Mouse (Mus musculus) hindbrain, embryonic 16.5 days (tissue): ENCODE measurements around the gene Gmcl1. TPM values are rescaled to one million over a fixed set of nuclear protein-coding genes. Genes with fewer than 3 reads are reported as not detected.

Experiments
- ATAC-seq: fragments of 200-750 bp; cut with Nextera tagmentation; 2 replicates; pipeline ENCODE4 v1.8.0; 2017; ENCODE audit warnings: moderate TSS enrichment, moderate library complexity
- H3K27ac ChIP-seq: fragments of 300-500 bp; sonication (generic); 2 replicates; pipeline ENCODE4 v1.5.1; 2014; ENCODE audit warnings: low read depth, mild to moderate bottlenecking, control low read depth, low read length, moderate library complexity
- H3K27me3 ChIP-seq: fragments of 300-500 bp; sonication (generic); replicated peaks from 2 replicates; pipeline ENCODE4 v1.6.1; 2014; ENCODE audit warnings: low read length; ENCODE audit not compliant: control insufficient read depth, insufficient read depth
- H3K36me3 ChIP-seq: fragments of 300-500 bp; sonication (generic); 2 replicates; pipeline ENCODE4 v1.6.1; 2014; ENCODE audit warnings: mild to moderate bottlenecking, low read length, moderate library complexity, mixed read lengths; ENCODE audit not compliant: control insufficient read depth, insufficient read depth
- H3K4me1 ChIP-seq: fragments of 300-500 bp; sonication (generic); 2 replicates; pipeline ENCODE4 v1.6.1; 2014; ENCODE audit warnings: low read depth, low read length; ENCODE audit not compliant: control insufficient read depth, insufficient read depth
- H3K4me2 ChIP-seq: fragments of 300-500 bp; sonication (generic); 2 replicates; pipeline ENCODE4 v1.6.1; 2014; ENCODE audit warnings: mild to moderate bottlenecking, low read length, control low read depth, moderate library complexity
- H3K4me3 ChIP-seq: fragments of 300-500 bp; sonication (generic); 2 replicates; pipeline ENCODE4 v1.5.1; 2014; ENCODE audit warnings: mild to moderate bottlenecking, low read length, control low read depth, moderate library complexity
- H3K9ac ChIP-seq: fragments of 300-500 bp; sonication (generic); 2 replicates; pipeline ENCODE4 v1.6.1; 2014; ENCODE audit warnings: low read depth, mild to moderate bottlenecking, control low read depth, low read length, moderate library complexity
- H3K9me3 ChIP-seq: fragments of 300-500 bp; sonication (generic); 2 replicates; pipeline ENCODE4 v1.6.1; 2014; ENCODE audit warnings: mild to moderate bottlenecking, low read length, moderate library complexity; ENCODE audit not compliant: control insufficient read depth
- WGBS: fragments of 180-500 bp; shearing (Covaris S2); extraction: QIAGEN DNeasy Blood & Tissue Kit; methylation state at CpG from one replicate; pipeline ENCODE4 v1.1.7; 2014; 5-methylcytosine and 5-hydroxymethylcytosine counted together
- polyA plus RNA-seq: library from polyadenylated mRNA; unstranded; fragments of >200 nt; fragmentation: Nextera tagmentation; extraction: Ambion mirVana; gene quantifications from 2 replicates; pipeline ENCODE4 v1.2.1, GENCODE M21; 2015

The Gmcl1 gene
- polyA plus RNA-seq, 1 experiment from 2014 or later = 30.3 TPM

GRCm38 (mm10) chr6:86670873-86671272 is 62.3 kb downstream of the Gmcl1 start:
- no peaks in the 10 kb centered on the region for H3K9me3 ChIP-seq
- H3K27ac ChIP-seq = no peak overlapping the region
- H3K4me2 ChIP-seq = no peak overlapping the region
- WGBS = 15% methylated on average over 2 of the region's 2 CpGs
- no peak overlapping the region for H3K4me3 ChIP-seq
- ATAC-seq = no peak
- no peak overlapping the region for H3K9ac ChIP-seq
- peaks cover 13% of the 10 kb centered on the region for H3K36me3 ChIP-seq
- H3K4me1 ChIP-seq = peaks cover 24% of the 10 kb centered on the region
- no peaks in the 10 kb centered on the region for H3K27me3 ChIP-seq

DNA sequence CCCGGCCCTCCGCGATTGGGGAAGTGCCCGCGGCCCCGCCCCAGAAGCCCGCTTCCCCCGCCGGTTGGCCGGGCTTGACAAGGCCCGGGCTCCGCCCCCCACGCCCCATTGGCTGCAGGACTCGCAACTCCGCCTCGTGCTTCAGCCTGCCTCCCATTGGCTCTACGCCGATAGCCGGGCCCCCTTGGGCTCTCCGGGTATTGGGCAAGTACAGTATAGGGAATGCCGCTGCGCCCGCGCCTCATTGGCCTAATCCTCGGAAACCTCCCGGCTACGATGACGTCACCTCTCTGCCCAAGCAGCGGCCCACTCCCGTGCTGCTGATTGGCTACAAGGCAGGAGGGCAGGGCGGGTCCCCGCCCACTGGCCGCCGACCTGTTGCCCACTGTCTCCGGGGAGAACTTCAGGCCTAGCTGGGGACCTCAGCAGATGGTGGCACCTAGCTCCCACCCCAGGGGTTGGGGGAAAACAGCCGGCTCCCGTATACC is 63.9 kb downstream of the Gmcl1 start:
- peak; percentile 100 for ATAC-seq
- Histone ChIP-seq H3K36me3 (no peaks in the 10 kb centered on the region; the same call in none of the 2 replicates), H3K27ac (peak overlapping the region; percentile 71), H3K9ac (peak overlapping the region; percentile 70), H3K4me2 (peak overlapping the region; percentile 93), H3K4me3 (peak overlapping the region; percentile 97), H3K4me1 (peaks cover 24% of the 10 kb centered on the region), H3K9me3 (no peaks in the 10 kb centered on the region), H3K27me3 (no peaks in the 10 kb centered on the region)
- WGBS = 0% methylated on average over 23 of the region's 37 CpGs

DNA sequence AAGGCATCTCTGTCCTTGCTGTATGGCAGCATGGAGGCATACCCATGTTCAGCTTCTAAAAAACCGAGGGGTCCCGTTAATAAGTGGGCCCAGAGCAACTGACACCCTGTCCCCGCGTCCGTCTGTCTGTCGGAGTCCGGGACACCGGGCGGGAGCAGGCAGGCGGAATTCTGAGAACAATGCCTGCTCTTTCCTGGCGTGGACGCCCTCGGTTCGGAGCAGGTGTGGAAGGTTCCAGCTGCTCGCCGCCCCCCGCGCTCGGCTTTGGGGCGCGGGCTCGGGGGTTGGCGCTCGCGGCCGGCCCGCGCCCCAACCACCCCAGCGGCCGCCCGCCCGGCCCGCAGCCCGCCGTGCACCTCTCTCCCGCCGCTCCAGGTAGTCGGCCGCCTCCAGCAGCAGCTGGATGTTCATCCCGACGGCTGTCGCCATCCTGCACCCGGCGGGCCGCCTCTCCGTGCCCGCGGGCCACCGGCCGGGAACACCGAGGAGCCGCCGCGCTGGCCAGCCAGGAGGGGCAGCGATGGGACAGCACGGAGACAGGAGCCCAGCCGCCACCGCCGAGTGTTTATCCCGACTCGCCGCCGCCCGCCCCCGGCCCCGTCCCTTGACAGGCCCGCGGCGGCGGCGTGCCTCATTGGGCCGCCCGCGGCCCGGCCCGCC is 64.5 kb downstream of the Gmcl1 start, which contains the start of gene Mxd1:
Gene Mxd1 (minus strand): TSS at position 582 of the 660 bp plus-strand sequence.
- peak within 1 kb of the TSS; percentile 71 for H3K27ac ChIP-seq
- no peaks in the 10 kb centered on the region; the same call in 1 of the 2 replicates for H3K36me3 ChIP-seq
- H3K4me1 ChIP-seq = peaks cover 24% of the 10 kb centered on the region
- ATAC-seq = no peak
- WGBS = under 1% methylated on average over 41 of the region's 76 CpGs
- peak within 1 kb of the TSS; percentile 92 for H3K9ac ChIP-seq
- no peaks in the 10 kb centered on the region for H3K9me3 ChIP-seq
- peak within 1 kb of the TSS; percentile 97 for H3K4me3 ChIP-seq
- no peaks in the 10 kb centered on the region for H3K27me3 ChIP-seq
- H3K4me2 ChIP-seq = peak within 1 kb of the TSS; percentile 93

DNA sequence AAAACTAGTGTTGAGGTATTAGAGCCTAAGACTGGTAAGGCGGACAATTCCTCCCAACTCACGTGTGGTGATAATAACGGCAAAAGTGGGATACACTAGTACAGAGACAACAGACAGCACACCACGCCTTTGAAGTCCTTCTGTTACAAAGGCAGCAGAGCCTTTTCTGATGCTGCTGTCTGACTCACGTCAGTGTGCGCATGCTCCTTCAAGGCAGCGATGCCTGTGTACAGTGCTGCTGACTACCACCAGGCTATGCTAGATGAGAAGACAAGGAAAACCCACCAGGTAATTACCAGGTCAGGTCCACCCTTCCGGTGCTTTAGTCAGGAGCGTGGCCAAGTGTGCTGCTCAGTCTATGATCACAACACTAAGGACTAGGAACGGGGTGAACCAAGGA is 66.1 kb downstream of the Gmcl1 start:
- Histone ChIP-seq H3K27ac (no peak overlapping the region), H3K4me2 (no peak overlapping the region), H3K4me3 (no peak overlapping the region), H3K36me3 (peaks cover 5% of the 10 kb centered on the region; the same call in 1 of the 2 replicates), H3K9me3 (no peaks in the 10 kb centered on the region), H3K27me3 (no peaks in the 10 kb centered on the region), H3K4me1 (peaks cover 24% of the 10 kb centered on the region), H3K9ac (no peak overlapping the region)
- WGBS = 93% methylated on average over 10 of the region's 10 CpGs
- ATAC-seq = no peak

- Histone ChIP-seq H3K4me3 (no peak overlapping the region), H3K4me2 (no peak overlapping the region), H3K9me3 (no peaks in the 10 kb centered on the region), H3K27me3 (no peaks in the 10 kb centered on the region), H3K27ac (no peak overlapping the region), H3K9ac (no peak overlapping the region), H3K36me3 (peaks cover 10% of the 10 kb centered on the region), H3K4me1 (peaks cover 24% of the 10 kb centered on the region)
- no peak for ATAC-seq
- 86% methylated on average over 17 of the region's 17 CpGs for WGBS
Observed at GRCm38 (mm10) chr6:86665560-86666307, 67.4 kb downstream of the Gmcl1 start.

GRCm38 (mm10) chr6:86665076-86665475 is 68.1 kb downstream of the Gmcl1 start:
- H3K27me3 ChIP-seq = no peaks in the 10 kb centered on the region
- no peak overlapping the region for H3K27ac ChIP-seq
- H3K4me1 ChIP-seq = peaks cover 24% of the 10 kb centered on the region
- no peak for ATAC-seq
- no peak overlapping the region for H3K4me2 ChIP-seq
- peaks cover 12% of the 10 kb centered on the region for H3K36me3 ChIP-seq
- no peak overlapping the region for H3K4me3 ChIP-seq
- no peak overlapping the region for H3K9ac ChIP-seq
- no peaks in the 10 kb centered on the region for H3K9me3 ChIP-seq
- 80% methylated on average over 5 of the region's 5 CpGs for WGBS

DNA sequence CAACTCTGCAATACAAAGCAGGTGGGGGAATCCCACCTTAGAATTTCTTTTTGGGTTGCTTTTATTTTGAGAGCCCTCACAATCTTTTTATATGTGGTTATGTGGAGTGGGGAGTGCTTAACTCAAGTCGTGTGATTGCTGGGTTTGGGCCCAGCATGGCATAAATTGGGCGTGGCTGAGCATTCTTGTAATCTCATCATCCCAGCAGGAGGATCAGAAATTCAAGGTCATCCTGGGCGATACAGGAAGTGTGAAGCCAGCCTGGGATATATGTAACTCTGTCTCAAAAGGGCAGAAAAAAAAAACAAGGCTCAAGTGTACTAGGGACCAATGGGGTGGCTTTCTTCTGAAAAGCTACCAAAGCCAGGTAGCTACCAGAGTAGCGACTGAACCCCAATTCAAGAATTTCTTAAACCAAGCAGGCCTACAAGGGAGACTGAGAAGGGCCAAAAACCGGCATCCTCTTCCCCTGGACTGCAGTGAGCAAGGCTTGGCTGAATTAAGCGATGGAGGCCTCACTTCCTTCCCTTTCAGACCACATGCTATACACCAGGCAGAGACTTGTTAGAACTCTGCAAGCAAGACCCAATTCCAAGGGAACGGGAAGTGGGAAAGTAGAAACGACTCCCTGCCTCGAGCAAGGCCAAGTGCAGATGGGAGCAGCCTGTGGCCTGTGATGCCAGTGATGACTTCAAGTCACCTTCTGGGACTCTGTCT is 72.9 kb downstream of the Gmcl1 start:
- Histone ChIP-seq H3K4me2 (no peak overlapping the region), H3K4me3 (no peak overlapping the region), H3K9ac (no peak overlapping the region), H3K27me3 (no peaks in the 10 kb centered on the region), H3K4me1 (no peaks in the 10 kb centered on the region), H3K36me3 (peaks cover 18% of the 10 kb centered on the region), H3K9me3 (no peaks in the 10 kb centered on the region), H3K27ac (no peak overlapping the region)
- ATAC-seq = no peak
- WGBS = 81% methylated on average over 9 of the region's 9 CpGs

- H3K4me3 ChIP-seq = no peak overlapping the region
- no peak for ATAC-seq
- no peak overlapping the region for H3K27ac ChIP-seq
- 77% methylated on average over 3 of the region's 3 CpGs for WGBS
- no peaks in the 10 kb centered on the region for H3K27me3 ChIP-seq
- H3K9ac ChIP-seq = no peak overlapping the region
- H3K4me2 ChIP-seq = no peak overlapping the region
- no peaks in the 10 kb centered on the region for H3K4me1 ChIP-seq
- H3K36me3 ChIP-seq = peaks cover 21% of the 10 kb centered on the region
- no peaks in the 10 kb centered on the region for H3K9me3 ChIP-seq
Observed at GRCm38 (mm10) chr6:86658501-86658900, 74.7 kb downstream of the Gmcl1 start.
